Mouse (Mus musculus) retina, postnatal 1 day (tissue): ENCODE results near the gene Becn1.
A peak's percentile ranks its signal among the peaks of the same experiment; 100 is the strongest.

ENCODE experiments used
- DNase-seq: peaks from one replicate; pipeline ENCODE4 v3.0.0-alpha.2; 2012

The Becn1 gene

DNA sequence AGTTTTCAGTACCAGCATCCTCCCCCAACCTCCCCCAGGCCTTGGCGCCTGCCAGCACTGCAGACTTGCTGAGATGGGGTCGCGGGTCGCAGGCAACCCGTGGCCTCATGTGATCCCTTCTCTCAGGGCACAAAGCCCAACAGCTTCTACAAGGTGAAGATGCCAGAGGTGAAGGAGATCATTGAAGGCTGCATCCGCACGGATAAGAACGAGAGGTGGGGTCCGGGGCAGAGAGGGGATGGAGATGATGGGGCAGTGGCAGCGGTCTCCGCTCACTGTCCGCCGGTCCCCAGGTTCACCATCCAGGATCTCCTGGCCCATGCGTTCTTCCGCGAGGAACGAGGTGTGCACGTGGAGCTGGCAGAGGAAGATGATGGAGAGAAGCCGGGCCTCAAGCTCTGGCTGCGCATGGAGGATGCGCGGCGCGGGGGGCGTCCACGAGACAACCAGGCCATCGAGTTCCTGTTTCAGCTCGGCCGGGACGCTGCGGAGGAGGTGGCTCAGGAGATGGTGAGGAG is 37.1 kb downstream of the Becn1 start:
- peak; percentile 40 for DNase-seq

DNA sequence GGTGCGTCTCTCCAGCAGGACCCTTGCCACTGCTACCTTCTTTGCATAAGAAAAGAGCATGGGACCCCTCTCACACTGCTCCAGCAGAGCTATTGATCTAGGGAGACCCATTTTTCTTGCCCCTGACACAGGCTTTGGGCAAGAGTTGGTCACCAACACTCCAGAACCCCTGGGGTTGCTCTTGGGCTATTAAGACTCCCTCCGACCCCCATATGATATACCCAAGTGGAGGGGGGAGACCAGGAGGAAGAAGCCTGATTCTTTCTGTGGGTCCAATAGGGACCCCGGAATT is 38.2 kb downstream of the Becn1 start:
- DNase-seq = no peak

DNA sequence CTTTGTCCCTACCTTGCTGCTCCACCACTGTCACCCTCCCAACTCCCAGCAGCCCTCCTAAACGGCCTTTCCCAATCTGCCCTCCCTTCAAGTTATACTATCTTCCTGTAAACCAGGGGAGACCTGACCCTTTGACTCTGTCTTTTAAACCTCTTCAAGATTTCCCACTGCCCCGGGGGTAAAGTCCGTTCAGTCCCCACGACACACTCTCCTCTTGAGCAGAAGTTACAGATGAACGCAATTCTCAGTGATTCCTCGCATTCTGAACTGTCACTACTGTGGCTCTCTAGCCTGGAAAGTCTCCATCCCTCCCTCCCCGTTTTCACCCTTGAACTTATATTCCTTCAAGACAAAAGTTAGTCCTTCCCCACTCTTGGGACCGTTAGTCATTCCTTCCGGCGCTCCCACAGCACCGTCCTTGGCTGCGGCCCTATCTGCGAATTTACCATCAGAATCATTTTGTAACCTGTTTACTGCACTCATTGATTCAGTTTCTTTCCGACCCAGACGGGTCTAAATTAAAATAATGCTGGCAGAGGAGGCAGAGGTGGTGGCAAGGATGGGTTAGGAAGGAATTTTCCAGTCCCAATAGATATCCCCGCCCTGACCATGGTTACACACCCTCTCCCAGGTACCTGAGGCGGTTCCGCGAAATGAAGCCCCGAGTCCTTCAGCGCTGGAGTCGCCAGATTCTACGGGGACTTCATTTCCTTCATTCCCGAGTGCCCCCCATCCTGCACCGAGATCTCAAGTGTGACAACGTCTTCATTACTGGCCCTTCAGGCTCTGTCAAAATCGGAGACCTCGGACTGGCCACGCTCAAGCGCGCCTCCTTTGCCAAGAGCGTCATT is 38.7 kb downstream of the Becn1 start:
- no peak for DNase-seq

DNA sequence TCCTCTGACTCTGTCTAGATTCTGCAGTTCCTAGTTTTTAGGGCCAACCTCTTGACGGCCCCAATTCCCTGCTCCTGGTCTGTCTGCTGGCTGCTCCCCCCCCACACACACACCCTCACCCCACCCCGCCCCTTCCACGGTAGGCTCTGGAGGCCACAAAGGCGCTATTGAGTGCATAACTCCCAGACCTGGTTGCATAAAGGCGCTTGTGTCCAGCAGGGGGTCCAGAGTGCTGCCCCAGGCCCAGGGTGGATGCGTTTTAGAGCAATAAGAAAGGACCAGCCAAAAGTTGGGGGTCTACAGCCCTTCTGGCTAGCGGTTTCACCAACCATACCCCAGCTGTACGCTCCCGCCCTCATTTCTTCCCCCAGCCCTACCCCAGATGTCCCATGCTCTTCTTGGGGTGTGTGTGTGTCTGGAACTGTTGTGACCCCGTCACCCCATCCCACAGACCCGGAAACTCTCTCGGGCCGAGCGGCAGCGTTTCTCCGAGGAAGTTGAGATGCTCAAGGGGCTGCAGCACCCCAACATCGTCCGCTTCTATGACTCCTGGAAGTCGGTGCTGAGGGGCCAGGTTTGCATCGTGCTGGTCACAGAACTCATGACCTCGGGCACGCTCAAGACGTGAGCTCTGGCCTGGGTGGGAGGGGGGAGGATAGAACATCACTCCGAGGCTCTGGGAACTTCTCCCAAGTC is 39.7 kb downstream of the Becn1 start:
- DNase-seq = peak; percentile 64

GRCm38 (mm10) chr11:101260826-101261380 is 41.2 kb downstream of the Becn1 start:
- no peak for DNase-seq

DNA sequence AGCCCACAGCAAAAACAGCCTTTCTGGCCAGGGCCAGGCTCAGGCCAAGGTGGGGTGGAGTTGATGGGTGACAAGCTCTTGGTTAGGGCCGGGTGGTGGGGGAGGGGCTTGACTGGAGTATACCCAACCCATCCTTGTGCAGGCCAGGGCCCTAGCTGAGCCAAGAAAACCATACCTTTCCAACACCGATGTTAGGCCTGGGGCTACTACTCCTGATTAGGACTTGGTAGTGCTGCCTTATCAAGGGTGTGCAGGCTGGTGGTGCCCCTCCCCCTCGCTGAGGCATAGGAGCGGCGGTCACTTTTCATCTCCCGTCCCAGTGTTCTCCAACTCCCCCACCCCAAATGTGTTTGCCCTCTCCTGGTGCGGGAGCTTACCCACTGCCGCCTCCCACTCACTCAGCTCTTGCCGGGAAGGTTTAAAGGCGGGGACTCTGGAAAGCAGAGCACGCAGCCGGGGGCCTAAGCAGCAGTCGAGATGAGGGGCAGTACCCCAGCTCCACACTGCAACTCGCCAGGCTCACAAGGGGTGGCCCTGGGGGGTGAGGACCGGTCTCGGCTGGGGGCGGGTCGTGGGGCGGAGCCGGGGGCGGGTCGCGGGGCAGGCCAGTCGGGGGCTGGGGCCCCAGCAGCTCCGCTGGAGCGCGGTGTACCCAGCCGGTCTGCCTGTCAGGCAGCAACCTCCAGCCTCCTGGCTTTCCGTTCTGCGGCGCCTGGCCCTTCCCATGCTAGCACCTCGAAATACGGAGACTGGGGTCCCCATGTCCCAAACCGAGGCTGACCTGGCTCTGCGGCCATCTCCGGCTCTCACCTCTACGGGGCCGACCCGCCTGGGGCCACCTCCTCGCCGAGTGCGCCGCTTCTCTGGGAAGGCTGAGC is 41.9 kb downstream of the Becn1 start, which contains the start of gene Wnk4:
Gene Wnk4 (plus strand): TSS at position 620 of the 878 bp plus-strand sequence.
- DNase-seq = peak; percentile 79

DNA sequence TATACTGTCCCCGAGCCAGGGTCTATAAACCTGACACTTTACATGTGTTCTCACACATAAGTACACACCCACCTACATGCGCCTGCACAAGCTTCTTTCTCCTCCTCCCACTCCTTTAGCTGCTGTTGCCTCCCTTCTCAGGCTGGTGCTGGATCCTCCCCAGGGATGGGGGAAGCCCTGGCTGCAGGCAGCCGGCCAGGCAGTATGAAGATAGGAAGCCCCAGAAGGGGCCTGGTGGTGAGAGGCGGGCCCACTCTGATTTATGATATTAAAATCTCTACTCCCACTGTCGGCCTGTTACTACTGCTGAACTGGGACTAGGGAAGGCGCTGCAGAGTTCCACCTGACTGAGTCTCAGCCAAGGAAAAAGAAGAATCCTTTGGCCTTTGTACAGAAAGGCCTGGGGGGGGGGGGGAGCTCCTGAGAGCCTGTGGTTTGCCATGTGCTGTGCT is 42.8 kb downstream of the Becn1 start:
- DNase-seq = no peak

- no peak for DNase-seq
These were observed 46.0 kb downstream of the Becn1 start for GRCm38 (mm10) chr11:101255826-101256775.

- peak; percentile 92 for DNase-seq
These were observed 48.3 kb downstream of the Becn1 start, which contains the start of gene Vps25 for GRCm38 (mm10) chr11:101253613-101254389. Vps25 (plus strand) TSS chr11:101253707.

GRCm38 (mm10) chr11:101252941-101253340 is 49.1 kb downstream of the Becn1 start:
- DNase-seq = no peak

DNA sequence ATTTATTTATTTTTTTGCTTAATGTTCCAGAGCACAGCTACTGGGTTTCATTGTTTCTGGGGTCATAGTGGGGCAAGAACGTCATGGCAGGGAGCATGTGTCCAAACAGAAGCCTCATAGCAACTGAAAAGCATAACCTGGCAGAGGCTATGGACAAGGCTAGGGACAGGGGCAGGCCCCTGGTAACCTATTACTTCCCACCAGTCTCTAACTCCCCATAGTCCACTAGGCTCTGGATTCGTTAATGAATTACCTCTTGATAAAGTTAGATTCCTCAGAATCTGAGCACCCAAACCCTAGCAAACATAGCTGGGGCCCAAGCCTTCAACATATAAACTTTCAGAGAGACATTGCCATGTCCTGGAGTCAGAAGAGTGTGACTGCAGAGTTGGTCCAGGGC is 51.1 kb downstream of the Becn1 start:
- no peak for DNase-seq

GRCm38 (mm10) chr11:101248258-101248994 is 53.7 kb downstream of the Becn1 start:
- DNase-seq = peak; percentile 83

DNA sequence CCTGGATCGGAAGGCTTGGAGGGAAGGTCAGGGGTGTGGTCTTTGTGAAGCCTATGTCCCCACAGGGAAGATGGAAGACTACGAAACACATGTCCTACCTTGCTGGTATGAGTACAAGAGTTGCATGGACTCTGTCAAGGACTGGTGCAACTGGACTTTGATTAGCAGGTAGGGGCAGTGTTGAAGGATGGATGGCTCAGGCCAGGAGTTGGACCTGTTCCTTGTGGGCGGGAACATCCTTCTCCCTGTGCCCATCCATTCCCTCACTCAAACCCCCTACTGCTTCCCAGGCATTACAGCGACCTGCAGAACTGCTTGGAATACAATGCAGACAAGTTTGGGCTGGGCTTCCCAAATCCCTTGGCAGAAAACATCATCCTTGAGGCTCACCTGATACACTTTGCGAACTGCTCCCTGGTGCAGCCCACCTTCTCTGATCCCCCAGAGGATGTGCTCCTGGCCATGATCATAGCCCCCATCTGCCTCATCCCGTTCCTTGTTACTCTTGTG is 54.5 kb downstream of the Becn1 start:
- no peak for DNase-seq

- no peak for DNase-seq
These were observed 55.4 kb downstream of the Becn1 start for GRCm38 (mm10) chr11:101246702-101247012.

- peak; percentile 65 for DNase-seq
These were observed 56.0 kb downstream of the Becn1 start, which contains the start of gene Ramp2 for GRCm38 (mm10) chr11:101245855-101246701. Ramp2 (plus strand) TSS chr11:101246028.

GRCm38 (mm10) chr11:101245071-101245470 is 57.0 kb downstream of the Becn1 start:
- no peak for DNase-seq

GRCm38 (mm10) chr11:101238071-101238647 is 63.9 kb downstream of the Becn1 start:
- DNase-seq = no peak

- DNase-seq = no peak
These were observed 65.3 kb downstream of the Becn1 start for GRCm38 (mm10) chr11:101236782-101237181.
